Mouse (Mus musculus) megakaryocyte, embryonic 14.5 days (primary cell): ENCODE results near the gene Fam166a.

Experiments used
- FLI1 ChIP-seq: IDR thresholded peaks from 2 replicates; pipeline ENCODE4 v1.6.1; 2012; ENCODE audit warnings: low read length, inconsistent platforms, mixed read lengths
- GATA1 ChIP-seq: IDR thresholded peaks from 3 replicates; pipeline ENCODE4 v1.6.1; 2012; ENCODE audit warnings: mixed read lengths, low read length, inconsistent platforms, borderline replicate concordance

DNA sequence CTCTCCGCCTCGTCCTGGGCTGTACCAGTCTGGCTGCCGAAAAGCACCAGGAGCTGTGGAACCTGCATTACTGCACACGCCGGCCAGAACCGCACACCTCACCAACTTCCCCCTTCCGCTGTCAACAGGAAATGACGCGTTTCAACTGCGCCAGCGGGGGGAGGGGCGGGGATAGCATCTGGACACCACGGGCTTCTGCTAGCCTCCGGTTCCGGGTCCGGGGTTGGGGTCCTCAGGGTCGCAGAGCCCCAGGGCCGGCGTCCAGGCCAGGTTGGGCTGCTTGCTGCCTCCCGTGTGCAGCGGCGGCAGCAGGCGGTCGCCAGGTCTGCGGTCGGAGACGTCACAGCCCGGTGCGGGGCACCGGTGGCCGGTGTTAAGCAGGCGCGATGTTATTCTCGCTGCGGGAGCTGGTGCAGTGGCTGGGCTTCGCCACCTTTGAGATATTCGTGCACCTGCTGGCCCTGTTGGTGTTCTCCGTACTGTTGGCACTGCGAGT, 36.8 kb downstream of the Fam166a start, which contains the start of gene Tmem203:
- TF ChIP-seq GATA1 (no peak), FLI1 (peak; percentile 63; the same call in 1 of the 2 replicates)
